Mouse (Mus musculus) forebrain, embryonic 16.5 days (tissue): ENCODE results near the gene Aco1. TPM values are rescaled to one million over a fixed set of nuclear protein-coding genes. Genes with fewer than 3 reads are reported as not detected.

Experiments used
- ATAC-seq: fragments of 200-750 bp; cut with Nextera tagmentation; 2 replicates; pipeline ENCODE4 v1.8.0; 2017; ENCODE audit warnings: mild to moderate bottlenecking, moderate library complexity
- H3K27ac ChIP-seq: fragments of 300-500 bp; sonication (generic); 2 replicates; pipeline ENCODE4 v1.5.1; 2014; ENCODE audit warnings: low read length, control low read depth
- H3K27me3 ChIP-seq: fragments of 300-500 bp; sonication (generic); replicated peaks from 2 replicates; pipeline ENCODE4 v1.6.1; 2014; ENCODE audit warnings: low read length; ENCODE audit not compliant: control insufficient read depth, insufficient read depth
- H3K36me3 ChIP-seq: fragments of 300-500 bp; sonication (generic); 2 replicates; pipeline ENCODE4 v1.6.1; 2014; ENCODE audit not compliant: control insufficient read depth, insufficient read depth
- H3K4me1 ChIP-seq: fragments of 300-500 bp; sonication (generic); replicated peaks from 2 replicates; pipeline ENCODE4 v1.6.1; 2014; ENCODE audit warnings: low read length; ENCODE audit not compliant: control insufficient read depth, insufficient read depth
- H3K4me2 ChIP-seq: fragments of 300-500 bp; sonication (generic); 2 replicates; pipeline ENCODE4 v1.6.1; 2014; ENCODE audit warnings: mild to moderate bottlenecking, low read length, control low read depth
- H3K4me3 ChIP-seq: fragments of 300-500 bp; sonication (generic); replicated peaks from 2 replicates; pipeline ENCODE4 v1.5.1; 2014; ENCODE audit warnings: mild to moderate bottlenecking, low read length, control low read depth
- H3K9ac ChIP-seq: fragments of 300-500 bp; sonication (generic); replicated peaks from 2 replicates; pipeline ENCODE4 v1.6.1; 2014; ENCODE audit warnings: low read depth, low read length, control low read depth
- H3K9me3 ChIP-seq: fragments of 300-500 bp; sonication (generic); 2 replicates; pipeline ENCODE4 v1.6.1; 2016; ENCODE audit warnings: low read length; ENCODE audit not compliant: control insufficient read depth
- WGBS: fragments of 180-500 bp; shearing (Covaris S2); extraction: QIAGEN DNeasy Blood & Tissue Kit; methylation state at CpG from one replicate; pipeline ENCODE4 v1.1.7; 2014; 5-methylcytosine and 5-hydroxymethylcytosine counted together
- polyA plus RNA-seq: library from polyadenylated mRNA; unstranded; fragments of >200 nt; fragmentation: Nextera tagmentation; extraction: Ambion mirVana; gene quantifications from 2 replicates; pipeline ENCODE4 v1.2.1, GENCODE M21; 2015

The Aco1 gene
- polyA plus RNA-seq, 1 experiment from 2014 or later, result 54.3 TPM

- Histone ChIP-seq H3K27me3 (no peaks in the 10 kb centered on the region), H3K4me1 (no peaks in the 10 kb centered on the region), H3K4me3 (no peak overlapping the region), H3K27ac (no peak overlapping the region), H3K9ac (no peak overlapping the region), H3K9me3 (no peaks in the 10 kb centered on the region), H3K4me2 (no peak overlapping the region), H3K36me3 (peaks cover 15% of the 10 kb centered on the region; the same call in 1 of the 2 replicates)
- WGBS, result 72% methylated on average over 4 of the region's 4 CpGs
- ATAC-seq, result no peak
These were observed 31.4 kb downstream of the Aco1 start for GRCm38 (mm10) chr4:40174321-40174720.

- Histone ChIP-seq H3K4me2 (no peak overlapping the region), H3K27me3 (no peaks in the 10 kb centered on the region), H3K9ac (no peak overlapping the region), H3K36me3 (peaks cover 23% of the 10 kb centered on the region), H3K4me3 (no peak overlapping the region), H3K4me1 (no peaks in the 10 kb centered on the region), H3K9me3 (no peaks in the 10 kb centered on the region), H3K27ac (no peak overlapping the region)
- 78% methylated on average over 17 of the region's 17 CpGs for WGBS
- no peak for ATAC-seq
These were observed 35.7 kb downstream of the Aco1 start for GRCm38 (mm10) chr4:40178584-40178983.

DNA sequence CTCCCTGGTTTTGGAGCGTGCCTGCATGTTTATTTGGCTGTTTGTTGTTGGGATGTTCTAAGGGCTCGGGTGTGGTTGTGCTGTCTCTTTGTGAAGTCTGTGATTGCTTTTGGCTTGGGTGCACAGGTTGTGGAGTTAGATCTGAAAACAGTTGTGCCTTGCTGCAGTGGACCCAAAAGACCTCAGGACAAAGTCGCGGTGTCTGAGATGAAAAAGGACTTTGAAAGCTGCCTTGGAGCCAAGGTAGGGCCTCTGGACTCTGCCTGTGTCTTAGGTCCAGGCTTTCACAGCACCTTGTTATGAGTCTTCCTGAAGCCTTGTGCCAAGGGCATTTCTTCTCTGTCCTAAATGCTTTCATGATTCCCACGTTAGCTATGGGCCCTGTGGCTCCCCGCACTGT, 37.2 kb downstream of the Aco1 start:
- no peak overlapping the region for H3K9ac ChIP-seq
- no peak overlapping the region for H3K27ac ChIP-seq
- no peak for ATAC-seq
- H3K27me3 ChIP-seq, result no peaks in the 10 kb centered on the region
- peaks cover 29% of the 10 kb centered on the region for H3K36me3 ChIP-seq
- H3K9me3 ChIP-seq, result no peaks in the 10 kb centered on the region
- H3K4me1 ChIP-seq, result no peaks in the 10 kb centered on the region
- H3K4me2 ChIP-seq, result no peak overlapping the region
- WGBS, result 94% methylated on average over 6 of the region's 6 CpGs
- no peak overlapping the region for H3K4me3 ChIP-seq

- no peaks in the 10 kb centered on the region for H3K27me3 ChIP-seq
- no peak overlapping the region for H3K9ac ChIP-seq
- H3K36me3 ChIP-seq, result peaks cover 34% of the 10 kb centered on the region
- WGBS, result 91% methylated on average over 8 of the region's 8 CpGs
- no peaks in the 10 kb centered on the region for H3K4me1 ChIP-seq
- no peak overlapping the region for H3K4me3 ChIP-seq
- H3K27ac ChIP-seq, result no peak overlapping the region
- no peak for ATAC-seq
- H3K4me2 ChIP-seq, result no peak overlapping the region
- H3K9me3 ChIP-seq, result no peaks in the 10 kb centered on the region
These were observed 38.8 kb downstream of the Aco1 start for GRCm38 (mm10) chr4:40181681-40182080.

GRCm38 (mm10) chr4:40182651-40183320, 39.9 kb downstream of the Aco1 start:
- peak; percentile 54 for ATAC-seq
- Histone ChIP-seq H3K9ac (no peak overlapping the region), H3K4me2 (no peak overlapping the region), H3K4me3 (no peak overlapping the region), H3K4me1 (no peaks in the 10 kb centered on the region), H3K36me3 (peaks cover 41% of the 10 kb centered on the region), H3K9me3 (no peaks in the 10 kb centered on the region), H3K27me3 (no peaks in the 10 kb centered on the region), H3K27ac (no peak overlapping the region)
- 33% methylated on average over 14 of the region's 14 CpGs for WGBS

- H3K9ac ChIP-seq, result no peak overlapping the region
- WGBS, result 92% methylated on average over 6 of the region's 6 CpGs
- no peaks in the 10 kb centered on the region for H3K27me3 ChIP-seq
- H3K4me2 ChIP-seq, result no peak overlapping the region
- H3K9me3 ChIP-seq, result no peaks in the 10 kb centered on the region
- peaks cover 44% of the 10 kb centered on the region for H3K36me3 ChIP-seq
- H3K4me3 ChIP-seq, result no peak overlapping the region
- no peak overlapping the region for H3K27ac ChIP-seq
- no peak for ATAC-seq
- H3K4me1 ChIP-seq, result no peaks in the 10 kb centered on the region
These were observed 40.9 kb downstream of the Aco1 start for GRCm38 (mm10) chr4:40183781-40184180.

- Histone ChIP-seq H3K4me2 (no peak overlapping the region), H3K4me3 (no peak overlapping the region), H3K9me3 (no peaks in the 10 kb centered on the region), H3K27me3 (no peaks in the 10 kb centered on the region), H3K36me3 (peaks cover 49% of the 10 kb centered on the region), H3K9ac (no peak overlapping the region), H3K4me1 (no peaks in the 10 kb centered on the region), H3K27ac (no peak overlapping the region)
- no peak for ATAC-seq
- 87% methylated on average over 5 of the region's 5 CpGs for WGBS
These were observed 41.6 kb downstream of the Aco1 start for GRCm38 (mm10) chr4:40184470-40184869.

- 92% methylated on average over 7 of the region's 7 CpGs for WGBS
- Histone ChIP-seq H3K4me2 (no peak overlapping the region), H3K4me3 (no peak overlapping the region), H3K27me3 (no peaks in the 10 kb centered on the region), H3K4me1 (no peaks in the 10 kb centered on the region), H3K9me3 (no peaks in the 10 kb centered on the region), H3K27ac (no peak overlapping the region), H3K36me3 (peaks cover 41% of the 10 kb centered on the region), H3K9ac (no peak overlapping the region)
- no peak for ATAC-seq
These were observed 45.1 kb downstream of the Aco1 start for GRCm38 (mm10) chr4:40187956-40188355.

- Histone ChIP-seq H3K27ac (no peak overlapping the region), H3K4me1 (no peaks in the 10 kb centered on the region), H3K4me2 (no peak overlapping the region), H3K9ac (no peak overlapping the region), H3K4me3 (no peak overlapping the region), H3K36me3 (peaks cover 22% of the 10 kb centered on the region), H3K9me3 (no peaks in the 10 kb centered on the region), H3K27me3 (no peaks in the 10 kb centered on the region)
- ATAC-seq, result no peak
- WGBS, result 76% methylated on average over 2 of the region's 2 CpGs
These were observed 49.4 kb downstream of the Aco1 start for GRCm38 (mm10) chr4:40192246-40192645.

DNA sequence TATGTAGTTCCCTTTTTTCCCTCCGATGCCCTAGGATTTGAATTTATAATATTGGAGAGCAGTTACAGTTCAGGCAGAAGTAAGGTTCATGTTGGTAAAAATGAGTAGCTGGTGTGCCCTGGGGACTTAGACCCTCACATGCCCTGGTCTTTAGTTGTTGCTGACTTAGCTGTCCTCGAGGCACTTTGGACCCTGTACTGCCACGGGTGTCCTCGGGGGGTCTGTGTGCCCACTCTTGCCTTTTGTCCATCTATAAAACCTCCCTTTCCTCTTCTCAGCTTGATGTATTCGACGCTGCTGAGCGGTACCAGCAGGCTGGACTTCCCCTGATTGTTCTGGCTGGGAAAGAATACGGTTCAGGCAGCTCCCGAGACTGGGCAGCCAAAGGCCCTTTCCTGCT, 50.6 kb downstream of the Aco1 start:
- no peak for ATAC-seq
- Histone ChIP-seq H3K4me2 (no peak overlapping the region), H3K4me3 (no peak overlapping the region), H3K9ac (no peak overlapping the region), H3K9me3 (no peaks in the 10 kb centered on the region), H3K4me1 (no peaks in the 10 kb centered on the region), H3K27ac (no peak overlapping the region), H3K36me3 (peaks cover 22% of the 10 kb centered on the region), H3K27me3 (no peaks in the 10 kb centered on the region)
- WGBS, result 64% methylated on average over 9 of the region's 9 CpGs
